Mouse (Mus musculus): ENCODE measurements around the gene Gpr108. TPM values are rescaled to one million over a fixed set of nuclear protein-coding genes. Genes with fewer than 3 reads are reported as not detected.

Gene Gpr108
- polyA plus RNA-seq, 1 experiment from 2014 or later, result 16.2 TPM

GRCm38 (mm10) chr17:57264972-57265945 lies 17.0 kb upstream of the Gpr108 start:
- no peaks in the 10 kb centered on the region for H3K27me3 ChIP-seq (replicated peaks; ENCODE audit: control insufficient read depth, insufficient read depth, low read length)
- no peak overlapping the region for H3K9ac ChIP-seq (ENCODE audit: low read depth, low read length)
- peak overlapping the region; percentile 51 for H3K4me2 ChIP-seq (replicated peaks; ENCODE audit: low read depth)
- peak overlapping the region; percentile 11; the same call in 1 of the 2 replicates for H3K4me3 ChIP-seq (ENCODE audit: low read depth, low read length)
- H3K4me1 ChIP-seq (replicated peaks; ENCODE audit: control insufficient read depth, insufficient read depth, low read length), result no peaks in the 10 kb centered on the region; the same call in 1 of the 2 replicates
- peak overlapping the region; percentile 69 for H3K27ac ChIP-seq (ENCODE audit: low read depth, low read length)
- peak; percentile 82 for ATAC-seq
- peak; percentile 60 for TF ChIP-seq CTCF (IDR thresholded peaks at IDR 0.05; ENCODE audit: low read depth)
- WGBS, result 35% methylated on average over 21 of the region's 22 CpGs
- peaks cover 30% of the 10 kb centered on the region for H3K36me3 ChIP-seq (ENCODE audit: control insufficient read depth, insufficient read depth)
- H3K9me3 ChIP-seq (ENCODE audit: control insufficient read depth), result no peaks in the 10 kb centered on the region

- peak; percentile 68 for ATAC-seq
- Histone ChIP-seq H3K4me2 (replicated peaks; ENCODE audit: low read depth) (peak overlapping the region; percentile 51; the same call in 1 of the 2 replicates), H3K4me3 (ENCODE audit: low read depth, low read length) (no peak overlapping the region), H3K36me3 (ENCODE audit: control insufficient read depth, insufficient read depth) (peaks cover 36% of the 10 kb centered on the region), H3K9ac (ENCODE audit: low read depth, low read length) (no peak overlapping the region), H3K27ac (ENCODE audit: low read depth, low read length) (peak overlapping the region; percentile 69; the same call in 1 of the 2 replicates), H3K4me1 (replicated peaks; ENCODE audit: control insufficient read depth, insufficient read depth, low read length) (no peaks in the 10 kb centered on the region; the same call in 1 of the 2 replicates), H3K27me3 (replicated peaks; ENCODE audit: control insufficient read depth, insufficient read depth, low read length) (no peaks in the 10 kb centered on the region), H3K9me3 (ENCODE audit: control insufficient read depth) (no peaks in the 10 kb centered on the region)
- WGBS, result 60% methylated on average over 2 of the region's 2 CpGs
- TF ChIP-seq CTCF (IDR thresholded peaks at IDR 0.05; ENCODE audit: low read depth), result no peak
These were observed 15.9 kb upstream of the Gpr108 start for GRCm38 (mm10) chr17:57264164-57264563.

GRCm38 (mm10) chr17:57262901-57263550 lies 14.8 kb upstream of the Gpr108 start:
- 88% methylated on average over 17 of the region's 17 CpGs for WGBS
- no peaks in the 10 kb centered on the region for H3K27me3 ChIP-seq (replicated peaks; ENCODE audit: control insufficient read depth, insufficient read depth, low read length)
- no peak overlapping the region for H3K27ac ChIP-seq (ENCODE audit: low read depth, low read length)
- no peaks in the 10 kb centered on the region for H3K9me3 ChIP-seq (ENCODE audit: control insufficient read depth)
- H3K4me3 ChIP-seq (ENCODE audit: low read depth, low read length), result no peak overlapping the region
- peaks cover 44% of the 10 kb centered on the region for H3K36me3 ChIP-seq (ENCODE audit: control insufficient read depth, insufficient read depth)
- ATAC-seq, result no peak
- no peaks in the 10 kb centered on the region; the same call in 1 of the 2 replicates for H3K4me1 ChIP-seq (replicated peaks; ENCODE audit: control insufficient read depth, insufficient read depth, low read length)
- H3K9ac ChIP-seq (ENCODE audit: low read depth, low read length), result no peak overlapping the region
- no peak overlapping the region for H3K4me2 ChIP-seq (replicated peaks; ENCODE audit: low read depth)
- no peak for TF ChIP-seq CTCF (IDR thresholded peaks at IDR 0.05; ENCODE audit: low read depth)

- no peak for ATAC-seq
- H3K4me2 ChIP-seq (replicated peaks; ENCODE audit: low read depth), result no peak overlapping the region
- no peaks in the 10 kb centered on the region; the same call in 1 of the 2 replicates for H3K4me1 ChIP-seq (replicated peaks; ENCODE audit: control insufficient read depth, insufficient read depth, low read length)
- peaks cover 55% of the 10 kb centered on the region for H3K36me3 ChIP-seq (ENCODE audit: control insufficient read depth, insufficient read depth)
- no peak overlapping the region for H3K27ac ChIP-seq (ENCODE audit: low read depth, low read length)
- H3K27me3 ChIP-seq (replicated peaks; ENCODE audit: control insufficient read depth, insufficient read depth, low read length), result no peaks in the 10 kb centered on the region
- 27% methylated on average over 1 of the region's 1 CpGs for WGBS
- H3K9me3 ChIP-seq (ENCODE audit: control insufficient read depth), result no peaks in the 10 kb centered on the region
- H3K9ac ChIP-seq (ENCODE audit: low read depth, low read length), result no peak overlapping the region
- H3K4me3 ChIP-seq (ENCODE audit: low read depth, low read length), result no peak overlapping the region
- TF ChIP-seq CTCF (IDR thresholded peaks at IDR 0.05; ENCODE audit: low read depth), result no peak
These were observed 13.6 kb upstream of the Gpr108 start for GRCm38 (mm10) chr17:57261796-57262195.

GRCm38 (mm10) chr17:57261286-57261685 lies 13.0 kb upstream of the Gpr108 start:
- no peak overlapping the region for H3K4me2 ChIP-seq (replicated peaks; ENCODE audit: low read depth)
- H3K4me3 ChIP-seq (ENCODE audit: low read depth, low read length), result no peak overlapping the region
- no peak overlapping the region; the same call in 1 of the 2 replicates for H3K27ac ChIP-seq (ENCODE audit: low read depth, low read length)
- H3K9ac ChIP-seq (ENCODE audit: low read depth, low read length), result no peak overlapping the region
- H3K9me3 ChIP-seq (ENCODE audit: control insufficient read depth), result no peaks in the 10 kb centered on the region
- no peak for ATAC-seq
- 94% methylated on average over 4 of the region's 4 CpGs for WGBS
- H3K36me3 ChIP-seq (ENCODE audit: control insufficient read depth, insufficient read depth), result peaks cover 57% of the 10 kb centered on the region
- no peak for TF ChIP-seq CTCF (IDR thresholded peaks at IDR 0.05; ENCODE audit: low read depth)
- H3K27me3 ChIP-seq (replicated peaks; ENCODE audit: control insufficient read depth, insufficient read depth, low read length), result no peaks in the 10 kb centered on the region
- no peaks in the 10 kb centered on the region; the same call in 1 of the 2 replicates for H3K4me1 ChIP-seq (replicated peaks; ENCODE audit: control insufficient read depth, insufficient read depth, low read length)

GRCm38 (mm10) chr17:57260351-57260750 lies 12.1 kb upstream of the Gpr108 start:
- 89% methylated on average over 9 of the region's 9 CpGs for WGBS
- H3K4me1 ChIP-seq (replicated peaks; ENCODE audit: control insufficient read depth, insufficient read depth, low read length), result no peaks in the 10 kb centered on the region; the same call in 1 of the 2 replicates
- TF ChIP-seq CTCF (IDR thresholded peaks at IDR 0.05; ENCODE audit: low read depth), result no peak
- H3K27ac ChIP-seq (ENCODE audit: low read depth, low read length), result no peak overlapping the region
- no peak for ATAC-seq
- peaks cover 59% of the 10 kb centered on the region for H3K36me3 ChIP-seq (ENCODE audit: control insufficient read depth, insufficient read depth)
- no peak overlapping the region for H3K9ac ChIP-seq (ENCODE audit: low read depth, low read length)
- H3K27me3 ChIP-seq (replicated peaks; ENCODE audit: control insufficient read depth, insufficient read depth, low read length), result no peaks in the 10 kb centered on the region
- no peaks in the 10 kb centered on the region for H3K9me3 ChIP-seq (ENCODE audit: control insufficient read depth)
- no peak overlapping the region for H3K4me3 ChIP-seq (ENCODE audit: low read depth, low read length)
- H3K4me2 ChIP-seq (replicated peaks; ENCODE audit: low read depth), result no peak overlapping the region

All from intestine, postnatal 0 days (tissue).